Mouse (Mus musculus) forebrain, embryonic 14.5 days (tissue): ENCODE data around the gene Tmem19. TPM values are rescaled to one million over a fixed set of nuclear protein-coding genes. Genes with fewer than 3 reads are reported as not detected.

Experiments
- ATAC-seq: fragments of 200-750 bp; cut with Nextera tagmentation; 2 replicates; pipeline ENCODE4 v1.8.0; 2017; ENCODE audit warnings: mild to moderate bottlenecking, moderate library complexity
- DNase-seq: peaks from one replicate; pipeline ENCODE4 v3.0.0-alpha.2; 2015; ENCODE audit warnings: low spot score
- H3K27ac ChIP-seq: fragments of 300-500 bp; sonication (generic); 2 replicates; pipeline ENCODE4 v1.5.1; 2014; ENCODE audit warnings: low read depth, mild to moderate bottlenecking, control low read depth, low read length, moderate library complexity
- H3K27me3 ChIP-seq: fragments of 300-500 bp; sonication (generic); replicated peaks from 2 replicates; pipeline ENCODE4 v1.6.1; 2014; ENCODE audit warnings: low read length, control low read depth, mixed read lengths; ENCODE audit not compliant: control insufficient read depth, insufficient read depth
- H3K36me3 ChIP-seq: fragments of 300-500 bp; sonication (generic); 2 replicates; pipeline ENCODE4 v1.6.1; 2014; ENCODE audit warnings: low read length, control low read depth; ENCODE audit not compliant: control insufficient read depth, insufficient read depth
- H3K4me1 ChIP-seq: fragments of 300-500 bp; sonication (generic); 2 replicates; pipeline ENCODE4 v1.6.1; 2014; ENCODE audit warnings: antibody characterized with exemption, low read length, control low read depth; ENCODE audit not compliant: control insufficient read depth, insufficient read depth
- H3K4me2 ChIP-seq: fragments of 300-500 bp; sonication (generic); 2 replicates; pipeline ENCODE4 v1.6.1; 2014; ENCODE audit warnings: mild to moderate bottlenecking, control low read depth, low read length
- H3K4me3 ChIP-seq: fragments of 300-500 bp; sonication (generic); 2 replicates; pipeline ENCODE4 v1.5.1; 2014; ENCODE audit warnings: low read depth, low read length, control low read depth
- H3K9ac ChIP-seq: fragments of 300-500 bp; sonication (generic); 2 replicates; pipeline ENCODE4 v1.6.1; 2014; ENCODE audit warnings: mild to moderate bottlenecking, low read length, control low read depth, moderate library complexity
- H3K9me3 ChIP-seq: fragments of 300-500 bp; sonication (generic); replicated peaks from 2 replicates; pipeline ENCODE4 v1.6.1; 2016; ENCODE audit warnings: low read length, control low read depth, mixed read lengths; ENCODE audit not compliant: control insufficient read depth
- WGBS: fragments of 180-500 bp; shearing (Covaris S2); extraction: QIAGEN DNeasy Blood & Tissue Kit; methylation state at CpG from one replicate; pipeline ENCODE4 v1.1.7; 2014; 5-methylcytosine and 5-hydroxymethylcytosine counted together
- polyA plus RNA-seq: library from polyadenylated mRNA; unstranded; fragments of >200 nt; fragmentation: Nextera tagmentation; extraction: Ambion mirVana; gene quantifications from 2 replicates; pipeline ENCODE4 v1.2.1, GENCODE M21; 2014

Gene Tmem19
- polyA plus RNA-seq, 1 experiment from 2014 or later = 43.6 TPM

DNA sequence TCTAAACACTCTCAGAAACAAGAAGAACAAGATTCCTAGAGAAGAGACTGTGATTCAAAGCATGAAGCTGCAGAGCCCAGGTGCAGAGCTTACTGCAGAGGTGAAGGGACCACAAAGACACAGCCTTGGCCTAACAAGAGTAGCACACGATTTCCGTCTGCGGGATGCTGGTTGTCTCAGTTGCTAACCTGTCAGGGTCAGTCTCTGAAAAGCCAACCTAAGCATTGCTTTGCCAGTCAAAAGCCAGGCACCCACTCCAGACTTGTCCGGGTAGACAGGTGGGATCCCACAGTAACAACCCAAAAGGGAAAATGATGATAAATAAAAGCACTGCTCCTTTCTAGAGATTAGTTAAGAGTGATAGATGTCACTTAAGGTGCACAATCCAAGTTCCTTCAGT, 53.1 kb downstream of the Tmem19 start:
- 94% methylated on average over 4 of the region's 4 CpGs for WGBS
- no peak for DNase-seq
- H3K4me3 ChIP-seq = no peak overlapping the region
- peaks cover 17% of the 10 kb centered on the region for H3K4me1 ChIP-seq
- H3K4me2 ChIP-seq = no peak overlapping the region
- no peak for ATAC-seq
- H3K9me3 ChIP-seq = no peaks in the 10 kb centered on the region
- H3K27ac ChIP-seq = no peak overlapping the region
- no peak overlapping the region for H3K9ac ChIP-seq
- no peaks in the 10 kb centered on the region for H3K27me3 ChIP-seq
- no peaks in the 10 kb centered on the region for H3K36me3 ChIP-seq

DNA sequence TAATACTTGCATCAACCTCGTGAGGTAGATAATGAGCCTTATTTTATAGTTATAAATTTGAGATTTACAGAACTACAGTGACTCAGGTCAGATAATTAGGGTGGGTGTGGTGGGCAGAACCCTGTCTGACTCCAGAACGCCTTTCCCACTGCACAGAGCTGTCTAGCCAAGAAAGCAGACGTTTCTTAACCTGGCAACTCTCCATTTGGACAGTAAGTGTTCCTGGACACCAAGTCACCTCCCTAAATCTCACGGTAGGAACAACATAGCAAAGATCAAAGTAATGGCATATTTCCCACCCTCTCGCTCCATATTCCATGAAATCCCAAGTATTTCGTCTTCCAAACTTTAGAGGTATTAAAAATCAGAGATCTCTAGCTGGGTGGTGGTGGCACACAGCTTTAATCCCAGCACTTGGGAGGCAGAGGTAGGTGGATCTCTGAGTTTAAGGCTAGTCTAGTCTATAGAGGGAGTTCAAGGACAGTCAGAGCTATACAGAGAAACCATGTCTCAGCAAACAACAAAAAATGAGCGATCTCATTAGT, 54.9 kb downstream of the Tmem19 start:
- Histone ChIP-seq H3K4me3 (no peak overlapping the region), H3K9me3 (no peaks in the 10 kb centered on the region), H3K27ac (no peak overlapping the region), H3K9ac (no peak overlapping the region), H3K4me2 (no peak overlapping the region), H3K36me3 (no peaks in the 10 kb centered on the region), H3K4me1 (peaks cover 3% of the 10 kb centered on the region; the same call in 1 of the 2 replicates), H3K27me3 (no peaks in the 10 kb centered on the region)
- no peak for DNase-seq
- 94% methylated on average over 7 of the region's 7 CpGs for WGBS
- no peak for ATAC-seq

DNA sequence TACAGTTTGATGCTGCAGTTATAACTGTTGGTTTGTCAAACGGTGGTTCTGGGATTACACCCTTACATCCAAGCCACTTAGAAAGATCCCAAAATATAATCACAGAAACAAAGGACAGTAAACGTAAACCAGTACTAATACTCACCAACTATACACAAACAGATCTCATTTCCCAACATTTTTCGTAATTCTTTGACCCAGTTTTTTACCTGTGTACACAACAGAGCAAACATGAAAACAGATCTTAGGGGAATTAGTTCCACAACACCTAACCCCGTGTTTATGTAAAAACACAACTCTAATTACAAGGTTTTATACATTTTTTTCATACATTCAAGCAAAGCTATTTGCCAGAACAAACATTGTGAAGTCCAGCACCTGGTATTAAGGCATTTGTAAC, 63.6 kb downstream of the Tmem19 start:
- Histone ChIP-seq H3K27me3 (no peaks in the 10 kb centered on the region), H3K4me1 (no peaks in the 10 kb centered on the region), H3K27ac (no peak overlapping the region), H3K9ac (no peak overlapping the region), H3K9me3 (no peaks in the 10 kb centered on the region), H3K36me3 (peaks cover 60% of the 10 kb centered on the region), H3K4me3 (no peak overlapping the region), H3K4me2 (no peak overlapping the region)
- DNase-seq (no peak), ATAC-seq (no peak)
- 92% methylated on average over 4 of the region's 4 CpGs for WGBS

DNA sequence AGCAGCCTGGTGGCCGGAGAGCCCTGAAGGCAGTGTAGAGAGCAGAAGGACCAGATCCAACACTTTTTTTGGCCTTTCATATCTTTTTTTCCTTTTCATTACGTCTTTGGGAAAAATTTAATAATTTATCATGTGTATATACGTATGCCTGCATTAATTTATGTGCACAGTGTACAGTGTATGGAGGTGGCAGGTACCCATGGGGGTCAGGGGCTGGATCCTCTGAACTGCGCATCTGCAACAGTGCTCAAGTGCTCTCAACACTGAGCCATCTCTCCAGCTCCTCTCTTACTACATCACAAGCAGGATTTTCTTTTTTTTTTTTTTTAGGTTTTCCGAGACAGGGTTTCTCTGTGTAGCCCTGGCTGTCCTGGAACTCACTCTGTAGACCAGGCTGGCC, 64.7 kb downstream of the Tmem19 start:
- Histone ChIP-seq H3K27me3 (no peaks in the 10 kb centered on the region), H3K27ac (no peak overlapping the region), H3K9ac (no peak overlapping the region), H3K4me2 (no peak overlapping the region), H3K4me3 (no peak overlapping the region), H3K36me3 (peaks cover 70% of the 10 kb centered on the region), H3K9me3 (no peaks in the 10 kb centered on the region), H3K4me1 (no peaks in the 10 kb centered on the region)
- ATAC-seq = no peak
- 90% methylated on average over 4 of the region's 5 CpGs for WGBS
- DNase-seq = no peak

DNA sequence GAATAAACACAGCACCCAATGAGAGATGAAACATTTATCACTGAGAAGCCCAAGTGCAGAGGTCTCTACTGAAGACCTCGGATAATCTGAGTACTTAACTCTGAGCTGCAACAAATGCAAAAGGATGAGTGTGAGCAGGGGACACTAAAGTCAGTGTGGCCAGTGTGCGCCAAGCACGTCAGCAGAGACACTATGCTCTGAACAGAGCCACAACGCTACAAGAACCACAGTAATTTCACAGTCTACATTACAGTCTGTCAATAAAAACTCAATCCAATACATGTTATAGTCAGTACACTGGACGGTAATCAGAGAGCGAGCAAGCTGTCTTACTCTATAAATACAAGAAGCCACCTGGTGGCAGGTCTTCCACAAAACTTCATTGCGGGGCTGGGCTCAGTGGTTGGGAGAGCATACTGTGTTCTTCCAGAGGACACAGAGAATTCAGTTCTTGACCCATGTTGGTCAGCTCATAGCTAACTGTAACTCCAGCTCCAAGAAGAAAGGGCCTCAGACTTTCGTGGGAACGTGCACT, 65.8 kb downstream of the Tmem19 start:
- H3K27me3 ChIP-seq = no peaks in the 10 kb centered on the region
- no peak overlapping the region for H3K27ac ChIP-seq
- H3K9me3 ChIP-seq = no peaks in the 10 kb centered on the region
- H3K4me1 ChIP-seq = no peaks in the 10 kb centered on the region
- DNase-seq (no peak), ATAC-seq (no peak)
- H3K4me3 ChIP-seq = no peak overlapping the region
- 91% methylated on average over 9 of the region's 9 CpGs for WGBS
- no peak overlapping the region for H3K4me2 ChIP-seq
- H3K36me3 ChIP-seq = peaks cover 75% of the 10 kb centered on the region
- no peak overlapping the region for H3K9ac ChIP-seq

DNA sequence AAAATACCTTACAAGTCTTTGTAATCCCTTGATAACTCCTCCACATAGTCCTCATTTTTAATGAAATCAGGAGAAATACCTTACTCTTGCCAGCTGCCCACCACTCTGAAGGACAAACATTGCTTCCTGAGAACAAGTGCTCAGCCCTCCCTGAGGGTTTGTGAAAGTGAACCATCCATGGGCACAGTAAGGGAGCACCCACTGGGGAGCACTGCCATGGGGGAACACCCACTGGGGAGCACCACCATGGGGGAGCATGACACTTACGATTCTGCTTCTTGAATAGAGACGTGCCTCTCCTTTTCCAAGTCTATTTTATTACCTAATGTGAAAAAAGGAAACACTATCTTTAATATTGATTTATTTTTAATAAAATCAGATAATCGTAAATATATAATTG, 67.1 kb downstream of the Tmem19 start:
- no peak overlapping the region for H3K9ac ChIP-seq
- H3K4me3 ChIP-seq = no peak overlapping the region
- peaks cover 69% of the 10 kb centered on the region for H3K36me3 ChIP-seq
- H3K4me1 ChIP-seq = no peaks in the 10 kb centered on the region
- ATAC-seq (no peak), DNase-seq (no peak)
- no peaks in the 10 kb centered on the region for H3K27me3 ChIP-seq
- no peak overlapping the region for H3K27ac ChIP-seq
- H3K4me2 ChIP-seq = no peak overlapping the region
- WGBS = 97% methylated on average over 3 of the region's 3 CpGs
- H3K9me3 ChIP-seq = no peaks in the 10 kb centered on the region

DNA sequence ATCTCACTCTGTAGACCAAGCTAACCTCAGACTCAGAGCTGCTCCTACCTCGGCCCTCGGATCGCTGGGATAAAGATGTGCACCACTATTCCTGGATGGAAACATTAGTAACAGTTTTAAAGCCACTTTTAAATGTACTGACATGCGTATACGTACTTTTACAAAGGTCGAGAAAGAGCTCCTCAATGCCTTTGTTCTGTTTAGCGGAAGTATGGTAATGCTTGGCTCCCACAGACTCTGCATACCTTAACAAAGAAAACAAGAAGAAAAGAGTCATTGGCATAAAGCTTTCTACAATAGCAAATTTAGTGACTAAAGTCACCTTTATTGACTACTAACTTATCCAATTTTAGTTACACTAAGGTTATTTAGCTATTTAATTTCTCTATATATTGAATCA, 67.6 kb downstream of the Tmem19 start:
- H3K27ac ChIP-seq = no peak overlapping the region
- H3K4me2 ChIP-seq = no peak overlapping the region
- H3K4me3 ChIP-seq = no peak overlapping the region
- ATAC-seq (no peak), DNase-seq (no peak)
- H3K9me3 ChIP-seq = no peaks in the 10 kb centered on the region
- WGBS = 83% methylated on average over 7 of the region's 7 CpGs
- no peaks in the 10 kb centered on the region for H3K27me3 ChIP-seq
- peaks cover 68% of the 10 kb centered on the region for H3K36me3 ChIP-seq
- H3K4me1 ChIP-seq = no peaks in the 10 kb centered on the region
- no peak overlapping the region for H3K9ac ChIP-seq

DNA sequence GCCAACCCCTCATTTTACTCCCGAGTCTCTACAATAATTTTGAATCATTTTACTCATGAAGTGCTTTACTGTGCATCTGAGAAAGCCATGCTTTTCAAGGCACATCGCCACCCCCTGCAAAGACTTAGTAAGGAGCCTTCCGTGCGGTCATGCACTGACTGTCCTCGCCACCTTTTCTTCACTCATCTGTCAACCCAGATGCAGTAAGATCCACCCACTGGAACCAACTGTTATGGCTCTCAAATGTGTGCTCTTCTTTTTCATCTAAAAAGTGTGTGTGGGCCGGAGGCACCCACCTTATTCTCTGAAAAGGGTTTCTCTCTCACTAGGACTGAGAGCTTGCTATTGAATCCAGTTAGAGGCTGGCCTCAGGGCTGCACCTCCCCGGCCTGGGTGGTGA, 68.4 kb downstream of the Tmem19 start:
- Histone ChIP-seq H3K9ac (no peak overlapping the region), H3K4me2 (no peak overlapping the region), H3K4me1 (no peaks in the 10 kb centered on the region), H3K27ac (no peak overlapping the region), H3K27me3 (no peaks in the 10 kb centered on the region), H3K9me3 (no peaks in the 10 kb centered on the region), H3K4me3 (no peak overlapping the region), H3K36me3 (peaks cover 66% of the 10 kb centered on the region)
- ATAC-seq = no peak
- no peak for DNase-seq
- WGBS = 90% methylated on average over 7 of the region's 7 CpGs

DNA sequence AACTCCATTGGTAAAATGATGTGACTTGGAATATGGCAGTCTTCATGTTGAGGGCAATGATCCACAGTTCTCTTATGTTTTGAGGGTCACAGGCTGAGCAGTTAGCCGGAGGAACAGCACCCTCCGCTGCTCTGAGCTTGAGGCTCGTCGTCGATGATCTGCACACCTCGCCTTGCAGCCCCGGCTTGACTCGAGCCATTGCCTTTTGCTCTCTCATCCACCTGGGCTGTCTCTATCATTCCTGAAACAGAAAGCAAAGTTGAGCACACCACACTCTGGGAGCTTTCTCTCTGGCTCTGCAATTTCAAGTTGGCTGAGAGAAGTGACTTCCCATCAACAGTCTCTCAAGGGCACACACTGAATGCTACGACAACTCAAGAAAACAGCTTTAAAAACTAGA, 71.6 kb downstream of the Tmem19 start:
- Histone ChIP-seq H3K9ac (no peak overlapping the region), H3K4me3 (no peak overlapping the region), H3K4me2 (no peak overlapping the region), H3K27me3 (no peaks in the 10 kb centered on the region), H3K27ac (no peak overlapping the region), H3K36me3 (peaks cover 64% of the 10 kb centered on the region), H3K9me3 (no peaks in the 10 kb centered on the region), H3K4me1 (no peaks in the 10 kb centered on the region)
- ATAC-seq (no peak), DNase-seq (no peak)
- 93% methylated on average over 9 of the region's 9 CpGs for WGBS
